Mouse (Mus musculus): Measurements from ENCODE around the gene Plekhs1. TPM values are rescaled to one million over a fixed set of nuclear protein-coding genes. Genes with fewer than 3 reads are reported as not detected.
"Not testable (repeated sequence)": the region's sequence is repeated elsewhere in the genome, so short reads cannot be mapped to it uniquely, and the experiment has no call there.

Gene Plekhs1
- polyA plus RNA-seq, 1 experiment from 2014 or later, result 1.3 TPM

DNA sequence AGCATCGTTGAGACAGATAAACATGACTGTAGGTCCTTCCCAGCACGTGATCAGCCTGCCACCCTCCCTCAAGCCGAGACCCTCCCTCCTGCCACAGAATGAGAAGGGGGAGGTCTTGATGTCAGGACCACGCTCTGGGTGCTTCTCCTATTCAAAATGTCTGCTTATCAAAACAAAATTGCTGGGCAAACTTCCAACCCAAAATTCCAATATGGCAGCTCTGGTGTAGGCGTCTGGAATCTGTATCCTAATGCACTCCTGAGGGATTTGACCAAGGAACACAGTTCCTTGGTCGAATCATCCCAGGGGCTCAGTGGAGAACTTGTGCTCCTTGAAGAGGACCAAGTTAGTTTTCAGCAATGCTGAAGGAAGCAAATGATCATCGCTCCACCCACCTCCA lies 25.5 kb downstream of the Plekhs1 start:
- Histone ChIP-seq H3K27ac (ENCODE audit: low read length) (no peak overlapping the region), H3K9me3 (replicated peaks; ENCODE audit: control insufficient read depth, low read length) (no peaks in the 10 kb centered on the region), H3K4me3 (replicated peaks; ENCODE audit: low read length) (no peak overlapping the region), H3K36me3 (ENCODE audit: control insufficient read depth, insufficient read depth, low read length) (no peaks in the 10 kb centered on the region), H3K9ac (ENCODE audit: low read length) (no peak overlapping the region), H3K4me1 (ENCODE audit: control insufficient read depth, insufficient read depth, low read length) (peaks cover 11% of the 10 kb centered on the region), H3K27me3 (ENCODE audit: control insufficient read depth, insufficient read depth, low read length) (no peaks in the 10 kb centered on the region), H3K4me2 (ENCODE audit: low read depth, low read length) (no peak overlapping the region)
- WGBS, result 76% methylated on average over 7 of the region's 7 CpGs
- ATAC-seq (ENCODE audit: insufficient read depth, low FRiP score), result no peak

DNA sequence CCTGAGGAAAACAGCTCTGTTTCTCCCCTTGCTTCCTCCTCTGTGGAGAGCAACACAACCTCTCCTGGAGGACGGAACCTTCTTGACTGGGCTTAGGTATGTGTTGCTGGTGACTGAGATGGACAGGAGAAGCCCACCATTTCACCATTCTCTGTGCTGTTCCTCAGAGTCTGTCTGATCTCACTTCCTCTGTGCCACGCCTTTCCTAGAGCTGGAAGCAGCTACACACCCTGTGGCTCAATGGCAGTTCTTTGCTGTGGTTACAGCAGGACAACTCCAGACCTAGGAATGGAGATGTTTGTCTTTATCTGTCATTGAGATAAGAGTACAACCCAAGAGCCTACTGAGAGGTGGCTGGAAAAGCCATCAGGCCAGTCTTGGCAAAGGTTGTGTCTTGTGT lies 25.9 kb downstream of the Plekhs1 start:
- Histone ChIP-seq H3K27ac (ENCODE audit: low read length) (no peak overlapping the region), H3K4me3 (replicated peaks; ENCODE audit: low read length) (no peak overlapping the region), H3K4me1 (ENCODE audit: control insufficient read depth, insufficient read depth, low read length) (peaks cover 11% of the 10 kb centered on the region), H3K9ac (ENCODE audit: low read length) (no peak overlapping the region), H3K36me3 (ENCODE audit: control insufficient read depth, insufficient read depth, low read length) (no peaks in the 10 kb centered on the region), H3K4me2 (ENCODE audit: low read depth, low read length) (no peak overlapping the region), H3K27me3 (ENCODE audit: control insufficient read depth, insufficient read depth, low read length) (no peaks in the 10 kb centered on the region), H3K9me3 (replicated peaks; ENCODE audit: control insufficient read depth, low read length) (no peaks in the 10 kb centered on the region)
- WGBS, result 89% methylated on average over 2 of the region's 2 CpGs
- no peak for ATAC-seq (ENCODE audit: insufficient read depth, low FRiP score)

DNA sequence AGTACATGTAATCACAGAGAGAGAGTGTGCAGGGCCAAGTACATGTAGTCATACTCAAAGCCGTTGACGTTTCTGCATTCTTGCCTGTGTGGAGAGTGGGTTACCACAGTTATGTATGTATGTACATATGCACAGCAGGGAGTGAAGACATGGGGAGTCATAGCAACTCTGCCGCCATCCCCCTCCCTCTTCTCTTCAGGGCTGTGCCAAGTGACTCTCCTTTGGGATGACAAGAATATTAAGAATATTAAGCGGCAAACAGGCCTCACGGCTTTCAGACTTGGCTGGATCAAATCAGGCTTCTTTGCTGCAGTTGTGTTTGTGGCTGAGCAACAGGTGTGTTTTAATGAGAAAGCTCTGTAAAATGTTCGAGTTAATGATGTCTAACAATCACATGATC lies 28.2 kb downstream of the Plekhs1 start:
- no peak for ATAC-seq (ENCODE audit: insufficient read depth, low FRiP score)
- no peak overlapping the region for H3K9ac ChIP-seq (ENCODE audit: low read length)
- no peak overlapping the region for H3K27ac ChIP-seq (ENCODE audit: low read length)
- peaks cover 11% of the 10 kb centered on the region for H3K4me1 ChIP-seq (ENCODE audit: control insufficient read depth, insufficient read depth, low read length)
- no peaks in the 10 kb centered on the region for H3K9me3 ChIP-seq (replicated peaks; ENCODE audit: control insufficient read depth, low read length)
- no peaks in the 10 kb centered on the region for H3K27me3 ChIP-seq (ENCODE audit: control insufficient read depth, insufficient read depth, low read length)
- WGBS, result 71% methylated on average over 6 of the region's 6 CpGs
- no peak overlapping the region for H3K4me3 ChIP-seq (replicated peaks; ENCODE audit: low read length)
- H3K36me3 ChIP-seq (ENCODE audit: control insufficient read depth, insufficient read depth, low read length), result no peaks in the 10 kb centered on the region
- no peak overlapping the region for H3K4me2 ChIP-seq (ENCODE audit: low read depth, low read length)

DNA sequence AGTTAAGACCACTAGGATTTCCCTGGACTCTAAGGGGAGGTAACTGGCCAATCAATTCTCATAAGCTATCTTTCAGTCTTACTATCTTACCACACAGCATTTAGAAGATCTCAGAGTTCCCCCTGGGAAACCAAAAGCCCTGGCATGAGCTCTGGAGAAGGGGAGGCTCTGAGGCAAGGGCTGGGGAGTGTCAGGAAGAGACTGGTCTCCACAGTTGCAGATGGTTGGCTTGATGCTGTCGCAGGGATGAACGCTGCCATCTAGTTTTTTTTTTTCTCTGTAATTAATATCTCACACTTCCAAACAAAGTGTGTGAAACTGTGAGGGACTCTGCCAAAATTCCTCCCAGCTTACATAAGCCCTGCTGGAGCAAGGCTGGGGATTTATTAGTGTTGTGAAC lies 32.7 kb downstream of the Plekhs1 start:
- H3K4me2 ChIP-seq (ENCODE audit: low read depth, low read length); H3K36me3 ChIP-seq (ENCODE audit: control insufficient read depth, insufficient read depth, low read length); H3K27ac ChIP-seq (ENCODE audit: low read length); H3K4me3 ChIP-seq (replicated peaks; ENCODE audit: low read length); H3K4me1 ChIP-seq (ENCODE audit: control insufficient read depth, insufficient read depth, low read length); H3K27me3 ChIP-seq (ENCODE audit: control insufficient read depth, insufficient read depth, low read length); H3K9me3 ChIP-seq (replicated peaks; ENCODE audit: control insufficient read depth, low read length); H3K9ac ChIP-seq (ENCODE audit: low read length): not testable (repeated sequence)
- WGBS, result no CpG with 5 or more reads among the region's 2 CpGs
- ATAC-seq (ENCODE audit: insufficient read depth, low FRiP score), result peak; percentile 10; the same call in 1 of the 2 replicates

DNA sequence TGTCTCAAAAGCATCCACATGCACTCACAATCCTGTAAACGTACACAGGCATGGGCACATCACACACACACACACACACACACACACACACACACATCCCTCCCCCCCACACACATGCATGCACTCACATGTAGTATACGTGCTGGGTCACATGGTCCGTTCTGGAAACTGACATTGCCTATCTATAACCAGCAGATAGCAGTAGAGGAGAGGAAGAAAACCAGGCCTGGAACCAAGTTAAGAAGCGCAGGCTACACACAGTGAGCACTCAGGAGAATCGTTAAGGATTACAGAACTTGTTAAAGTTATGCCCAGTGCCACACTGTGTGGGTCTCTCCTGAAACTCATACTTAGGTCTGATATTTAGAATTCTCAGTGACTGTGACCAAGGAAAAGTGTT lies 41.6 kb downstream of the Plekhs1 start:
- H3K36me3 ChIP-seq (ENCODE audit: control insufficient read depth, insufficient read depth, low read length); H3K27ac ChIP-seq (ENCODE audit: low read length); H3K27me3 ChIP-seq (ENCODE audit: control insufficient read depth, insufficient read depth, low read length); H3K9ac ChIP-seq (ENCODE audit: low read length); H3K9me3 ChIP-seq (replicated peaks; ENCODE audit: control insufficient read depth, low read length); H3K4me1 ChIP-seq (ENCODE audit: control insufficient read depth, insufficient read depth, low read length); H3K4me3 ChIP-seq (replicated peaks; ENCODE audit: low read length); H3K4me2 ChIP-seq (ENCODE audit: low read depth, low read length); ATAC-seq (ENCODE audit: insufficient read depth, low FRiP score): not testable (repeated sequence)
- no CpG with 5 or more reads among the region's 5 CpGs for WGBS

DNA sequence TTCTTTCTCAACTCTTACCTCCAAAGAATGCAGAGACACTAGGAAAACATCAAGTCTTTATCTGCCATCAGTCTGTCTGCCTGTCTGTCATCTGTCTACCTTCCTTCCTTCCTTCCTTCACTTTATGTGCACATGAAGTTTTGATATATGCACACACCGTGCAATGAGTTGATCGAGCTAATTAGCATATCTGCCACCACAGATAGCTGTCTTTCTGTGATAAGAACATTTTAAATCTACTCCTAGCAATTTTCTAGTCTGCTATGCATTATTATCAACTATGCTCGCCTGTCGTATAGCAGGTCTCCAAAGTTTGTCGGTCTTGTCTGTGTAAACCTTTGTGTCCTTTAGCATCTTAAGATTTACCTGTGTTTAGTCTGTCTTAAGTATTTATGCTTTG lies 42.1 kb downstream of the Plekhs1 start:
- H3K4me2 ChIP-seq (ENCODE audit: low read depth, low read length); H3K4me3 ChIP-seq (replicated peaks; ENCODE audit: low read length); H3K9ac ChIP-seq (ENCODE audit: low read length); H3K27ac ChIP-seq (ENCODE audit: low read length); H3K27me3 ChIP-seq (ENCODE audit: control insufficient read depth, insufficient read depth, low read length); H3K4me1 ChIP-seq (ENCODE audit: control insufficient read depth, insufficient read depth, low read length); H3K9me3 ChIP-seq (replicated peaks; ENCODE audit: control insufficient read depth, low read length); H3K36me3 ChIP-seq (ENCODE audit: control insufficient read depth, insufficient read depth, low read length); ATAC-seq (ENCODE audit: insufficient read depth, low FRiP score): not testable (repeated sequence)
- no CpG with 5 or more reads among the region's 5 CpGs for WGBS

DNA sequence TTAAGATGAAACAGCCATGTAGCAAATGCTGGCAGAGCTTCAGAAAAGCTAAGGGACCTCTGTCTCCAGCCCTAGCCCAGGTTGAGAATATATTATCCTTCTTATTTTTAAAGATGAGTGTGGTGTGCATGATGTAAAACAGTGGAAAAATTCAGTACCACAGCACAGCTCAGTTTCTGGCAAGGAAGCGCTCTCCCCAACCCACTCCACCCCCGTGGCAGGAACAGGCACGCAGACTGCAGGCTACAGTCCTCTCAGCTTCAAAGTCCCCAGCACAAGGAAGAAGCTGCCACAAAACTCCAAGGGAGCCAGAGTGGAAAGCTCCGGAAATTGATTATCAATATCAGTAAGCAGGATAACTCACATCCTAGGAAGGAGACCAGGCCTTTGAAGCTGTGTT lies 49.8 kb downstream of the Plekhs1 start:
- H3K36me3 ChIP-seq (ENCODE audit: control insufficient read depth, insufficient read depth, low read length); H3K27me3 ChIP-seq (ENCODE audit: control insufficient read depth, insufficient read depth, low read length); H3K9ac ChIP-seq (ENCODE audit: low read length); H3K4me2 ChIP-seq (ENCODE audit: low read depth, low read length); H3K4me3 ChIP-seq (replicated peaks; ENCODE audit: low read length); H3K9me3 ChIP-seq (replicated peaks; ENCODE audit: control insufficient read depth, low read length); ATAC-seq (ENCODE audit: insufficient read depth, low FRiP score); H3K27ac ChIP-seq (ENCODE audit: low read length); H3K4me1 ChIP-seq (ENCODE audit: control insufficient read depth, insufficient read depth, low read length): not testable (repeated sequence)
- WGBS, result no CpG with 5 or more reads among the region's 4 CpGs

DNA sequence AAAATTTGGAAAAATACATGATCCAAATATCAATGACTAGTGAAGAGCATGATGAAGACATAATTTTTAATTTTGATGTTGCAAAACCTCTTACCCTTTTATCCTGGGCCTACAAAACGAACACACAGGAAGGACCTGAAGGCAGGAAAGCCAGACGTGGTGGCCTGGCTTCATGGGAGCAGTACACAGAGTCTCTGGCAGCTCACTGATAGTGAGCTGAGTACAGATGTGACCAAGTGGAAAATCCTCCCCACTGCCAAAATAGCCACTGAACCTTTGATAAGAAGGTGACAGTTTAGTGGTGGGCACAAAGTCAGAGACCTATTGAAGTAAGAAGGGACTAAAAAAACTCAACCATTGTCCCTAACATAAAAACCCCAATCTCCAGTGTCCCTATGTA lies 52.1 kb downstream of the Plekhs1 start:
- H3K4me2 ChIP-seq (ENCODE audit: low read depth, low read length); H3K27ac ChIP-seq (ENCODE audit: low read length); H3K9ac ChIP-seq (ENCODE audit: low read length); H3K4me1 ChIP-seq (ENCODE audit: control insufficient read depth, insufficient read depth, low read length); H3K4me3 ChIP-seq (replicated peaks; ENCODE audit: low read length); H3K27me3 ChIP-seq (ENCODE audit: control insufficient read depth, insufficient read depth, low read length); H3K9me3 ChIP-seq (replicated peaks; ENCODE audit: control insufficient read depth, low read length); ATAC-seq (ENCODE audit: insufficient read depth, low FRiP score); H3K36me3 ChIP-seq (ENCODE audit: control insufficient read depth, insufficient read depth, low read length): not testable (repeated sequence)
- WGBS, result no CpG with 5 or more reads among the region's 2 CpGs

DNA sequence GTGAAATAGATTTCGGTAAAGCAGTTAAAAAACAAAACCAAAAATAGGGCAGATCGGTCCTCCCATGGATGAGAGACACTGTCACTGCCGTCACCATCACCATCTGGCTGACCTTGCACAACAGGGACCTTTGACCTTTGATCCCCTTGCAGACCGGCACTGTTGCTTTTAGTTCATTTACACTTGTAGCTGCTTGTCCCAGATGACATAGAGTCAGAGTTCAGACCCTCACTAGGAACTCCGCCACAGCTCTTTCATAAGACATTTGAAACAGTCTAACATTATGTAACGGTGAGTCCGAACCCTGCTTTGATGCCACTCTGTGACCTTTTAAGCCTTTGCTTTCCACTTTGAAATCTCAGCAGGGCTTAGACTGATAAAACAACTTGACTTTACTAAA lies 58.0 kb downstream of the Plekhs1 start:
- ATAC-seq (ENCODE audit: insufficient read depth, low FRiP score); H3K36me3 ChIP-seq (ENCODE audit: control insufficient read depth, insufficient read depth, low read length); H3K27me3 ChIP-seq (ENCODE audit: control insufficient read depth, insufficient read depth, low read length); H3K4me1 ChIP-seq (ENCODE audit: control insufficient read depth, insufficient read depth, low read length); H3K4me2 ChIP-seq (ENCODE audit: low read depth, low read length); H3K9me3 ChIP-seq (replicated peaks; ENCODE audit: control insufficient read depth, low read length); H3K27ac ChIP-seq (ENCODE audit: low read length); H3K4me3 ChIP-seq (replicated peaks; ENCODE audit: low read length); H3K9ac ChIP-seq (ENCODE audit: low read length): not testable (repeated sequence)
- no CpG with 5 or more reads among the region's 7 CpGs for WGBS

DNA sequence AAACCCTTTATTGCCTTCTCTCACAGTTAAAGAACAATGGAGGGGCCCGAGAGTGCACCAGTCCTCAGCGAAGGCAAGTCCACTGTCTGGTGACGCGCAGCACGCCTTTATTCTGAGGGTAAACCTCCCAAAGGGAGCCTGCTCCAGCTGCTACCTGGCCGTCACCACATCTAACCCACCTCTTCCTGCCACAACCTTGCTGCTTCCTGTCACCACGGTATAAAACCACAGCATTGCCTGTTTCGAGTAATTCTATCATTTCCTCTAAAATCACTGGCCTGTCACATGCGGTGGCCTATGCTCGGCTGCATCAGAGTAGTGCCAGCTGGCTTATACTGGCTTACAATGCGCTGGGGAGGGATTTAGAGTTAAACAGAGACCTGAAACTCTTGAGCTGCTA lies 69.1 kb downstream of the Plekhs1 start:
- WGBS, result no CpG with 5 or more reads among the region's 11 CpGs
- H3K27me3 ChIP-seq (ENCODE audit: control insufficient read depth, insufficient read depth, low read length); ATAC-seq (ENCODE audit: insufficient read depth, low FRiP score); H3K4me2 ChIP-seq (ENCODE audit: low read depth, low read length); H3K4me1 ChIP-seq (ENCODE audit: control insufficient read depth, insufficient read depth, low read length); H3K36me3 ChIP-seq (ENCODE audit: control insufficient read depth, insufficient read depth, low read length); H3K4me3 ChIP-seq (replicated peaks; ENCODE audit: low read length); H3K9me3 ChIP-seq (replicated peaks; ENCODE audit: control insufficient read depth, low read length); H3K27ac ChIP-seq (ENCODE audit: low read length); H3K9ac ChIP-seq (ENCODE audit: low read length): not testable (repeated sequence)

Data from stomach, embryonic 16.5 days (tissue).